Mouse (Mus musculus) erythroblast, embryonic 14.5 days (primary cell): ENCODE data around the gene Lrmda.

Source experiments
- GATA1 ChIP-seq: IDR thresholded peaks from 2 replicates; pipeline ENCODE4 v1.6.1; 2012; ENCODE audit warnings: low read length, inconsistent platforms, mixed read lengths
- TAL1 ChIP-seq: IDR thresholded peaks from 3 replicates; pipeline ENCODE4 v1.6.1; 2012; ENCODE audit warnings: low read length, inconsistent platforms, mixed read lengths

GRCm38 (mm10) chr14:22578224-22578623, 558.7 kb downstream of the Lrmda start:
- no peak for TF ChIP-seq GATA1
- no peak for TF ChIP-seq TAL1
